Mouse (Mus musculus) CH12.LX (cell line): ENCODE measurements around the gene Tssk2.

Source experiments
- ELF1 ChIP-seq: IDR thresholded peaks from 2 replicates; pipeline ENCODE4 v1.6.1; 2014; ENCODE audit warnings: low read depth, mild to moderate bottlenecking, inconsistent platforms, low read length, improper control_type of control experiment
- GABPA ChIP-seq: IDR thresholded peaks from 2 replicates; pipeline ENCODE4 v1.6.1; 2012; ENCODE audit warnings: low read depth, low read length, improper control_type of control experiment, inconsistent platforms; ENCODE audit not compliant: insufficient replicate concordance
- ZC3H11A ChIP-seq: IDR thresholded peaks from 2 replicates; pipeline ENCODE4 v1.6.1; 2012; ENCODE audit warnings: low read depth, mild to moderate bottlenecking, inconsistent platforms, low read length, improper control_type of control experiment
- ZNF384 ChIP-seq: IDR thresholded peaks from 2 replicates; pipeline ENCODE4 v1.6.1; 2012; ENCODE audit warnings: low read depth, low read length, improper control_type of control experiment, inconsistent platforms

- TF ChIP-seq GABPA (no peak), ELF1 (no peak), ZNF384 (no peak), ZC3H11A (no peak)
These were observed 33.1 kb upstream of the Tssk2 start for GRCm38 (mm10) chr16:17865293-17865692.
